Comparison of ENCODE assay signal across 10 mouse cellular contexts in the genomic region with DNA sequence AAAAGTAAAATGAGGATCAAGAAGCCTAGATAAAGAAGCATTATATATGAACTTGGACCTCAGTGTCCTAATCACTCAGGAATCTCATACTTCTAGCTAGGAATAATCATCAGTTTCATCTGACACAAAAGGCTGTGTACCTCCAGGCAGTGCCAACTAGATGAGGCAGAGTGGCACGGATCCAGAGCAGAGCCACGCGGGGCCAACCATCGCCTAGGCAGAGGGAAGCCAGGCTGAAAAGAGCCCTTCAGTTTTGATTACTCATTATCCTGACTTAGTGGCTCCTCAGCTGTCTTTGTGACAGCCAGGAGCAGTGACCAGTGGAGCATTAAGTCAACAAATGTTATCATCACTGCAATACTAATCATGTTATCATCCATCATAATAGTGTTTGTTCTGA.
DNase-seq lines count a peak whose midpoint lies in the region; ATAC-seq and TF ChIP-seq lines count a peak whose summit lies in the region.
"Had no signal": no experiment of that assay in that cellular context is flagged by ENCODE, and none has a peak within 500 bp of the region (broad histone marks: within the 10 kb centered on the region; RNA-seq: fewer than 3 reads in every experiment).

No protein-coding gene starts in this region.

- peak; percentile 43; the same call in 1 of the 2 replicates for ATAC-seq in forebrain, embryonic 16.5 days
- no peak for ATAC-seq in forebrain, embryonic 12.5 days (ENCODE audit: low FRiP score)
- peak; percentile 79 for ATAC-seq in hindbrain, postnatal 0 days
- no peak for ATAC-seq in forebrain, embryonic 13.5 days

- H3K4me2 ChIP-seq in forebrain, embryonic 16.5 days (ENCODE audit: low read length): no peak overlapping the region
- H3K4me2 ChIP-seq in forebrain, embryonic 12.5 days: no peak overlapping the region
- no peak overlapping the region for H3K4me2 ChIP-seq in hindbrain, postnatal 0 days (ENCODE audit: low read depth, low read length)
- H3K4me2 ChIP-seq in forebrain, embryonic 13.5 days: no peak overlapping the region

- no peaks in the 10 kb centered on the region for H3K9me3 ChIP-seq in forebrain, embryonic 16.5 days (ENCODE audit: control insufficient read depth, low read length)
- no peaks in the 10 kb centered on the region for H3K9me3 ChIP-seq in forebrain, embryonic 12.5 days
- no peaks in the 10 kb centered on the region for H3K9me3 ChIP-seq in hindbrain, postnatal 0 days (ENCODE audit: low read length)
- no peaks in the 10 kb centered on the region for H3K9me3 ChIP-seq in forebrain, embryonic 13.5 days (replicated peaks)

- no peak overlapping the region for H3K27ac ChIP-seq in forebrain, embryonic 16.5 days (ENCODE audit: low read length)
- no peak overlapping the region for H3K27ac ChIP-seq in forebrain, embryonic 12.5 days
- no peak overlapping the region for H3K27ac ChIP-seq in hindbrain, postnatal 0 days
- H3K27ac ChIP-seq in forebrain, embryonic 13.5 days: no peak overlapping the region

- no peak for TF ChIP-seq CTCF in hindbrain, postnatal 0 days (IDR thresholded peaks at IDR 0.05; ENCODE audit: low read depth)
- no peak for TF ChIP-seq CTCF in lung, adult 2 months (IDR thresholded peaks at IDR 0.05; ENCODE audit: insufficient read depth, low read length)

- H3K36me3 ChIP-seq in forebrain, embryonic 16.5 days (ENCODE audit: control insufficient read depth, insufficient read depth): no peaks in the 10 kb centered on the region
- H3K36me3 ChIP-seq in forebrain, embryonic 12.5 days (replicated peaks): no peaks in the 10 kb centered on the region
- H3K36me3 ChIP-seq in hindbrain, postnatal 0 days (ENCODE audit: insufficient read depth, low read length): no peaks in the 10 kb centered on the region
- H3K36me3 ChIP-seq in forebrain, embryonic 13.5 days (ENCODE audit: poor library complexity, severe bottlenecking): no peaks in the 10 kb centered on the region

- H3K9ac ChIP-seq in forebrain, embryonic 16.5 days (replicated peaks; ENCODE audit: low read depth, low read length): no peak overlapping the region
- H3K9ac ChIP-seq in forebrain, embryonic 12.5 days: no peak overlapping the region
- no peak overlapping the region for H3K9ac ChIP-seq in hindbrain, postnatal 0 days (replicated peaks; ENCODE audit: low read length)
- H3K9ac ChIP-seq in forebrain, embryonic 13.5 days: no peak overlapping the region

- WGBS in forebrain, embryonic 16.5 days: 61% methylated on average over 4 of the region's 4 CpGs
- WGBS in forebrain, embryonic 12.5 days: 92% methylated on average over 4 of the region's 4 CpGs
- WGBS in hindbrain, postnatal 0 days: 64% methylated on average over 4 of the region's 4 CpGs
- 74% methylated on average over 4 of the region's 4 CpGs for WGBS in forebrain, embryonic 13.5 days
- WGBS in lung, adult 2 months: 80% methylated on average over 4 of the region's 4 CpGs

- no peaks in the 10 kb centered on the region for H3K4me1 ChIP-seq in forebrain, embryonic 16.5 days (replicated peaks; ENCODE audit: control insufficient read depth, insufficient read depth, low read length)
- no peaks in the 10 kb centered on the region for H3K4me1 ChIP-seq in forebrain, embryonic 12.5 days
- no peaks in the 10 kb centered on the region for H3K4me1 ChIP-seq in hindbrain, postnatal 0 days (ENCODE audit: insufficient read depth, low read length)
- H3K4me1 ChIP-seq in forebrain, embryonic 13.5 days: no peaks in the 10 kb centered on the region
- H3K4me1 ChIP-seq in lung, adult 2 months (ENCODE audit: control insufficient read depth, insufficient read depth, low read length): no peaks in the 10 kb centered on the region

- no peak for TF ChIP-seq POLR2A in lung, adult 2 months (IDR thresholded peaks at IDR 0.05; ENCODE audit: borderline replicate concordance, extremely low read depth, low read depth, low read length)

- H3K4me3 ChIP-seq in forebrain, embryonic 16.5 days (replicated peaks; ENCODE audit: low read length): no peak overlapping the region
- H3K4me3 ChIP-seq in forebrain, embryonic 12.5 days (replicated peaks): no peak overlapping the region
- no peak overlapping the region for H3K4me3 ChIP-seq in hindbrain, postnatal 0 days (ENCODE audit: low read length)
- H3K4me3 ChIP-seq in forebrain, embryonic 13.5 days: no peak overlapping the region
- H3K4me3 ChIP-seq in lung, adult 2 months (replicated peaks; ENCODE audit: extremely low read depth, low read depth, low read length): no peak overlapping the region

- H3K27me3 ChIP-seq in forebrain, embryonic 16.5 days (replicated peaks; ENCODE audit: control insufficient read depth, insufficient read depth, low read length): no peaks in the 10 kb centered on the region
- H3K27me3 ChIP-seq in forebrain, embryonic 12.5 days: no peaks in the 10 kb centered on the region
- H3K27me3 ChIP-seq in hindbrain, postnatal 0 days (ENCODE audit: insufficient read depth, low read length): no peaks in the 10 kb centered on the region
- H3K27me3 ChIP-seq in forebrain, embryonic 13.5 days: no peaks in the 10 kb centered on the region

- DNase-seq in MN1 (ENCODE audit: low spot score): peak; percentile 8
- peak; percentile 88 for DNase-seq in cerebellum, adult 11-12 months
- DNase-seq in hindbrain, postnatal 0 days (ENCODE audit: low spot score): peak; percentile 65
- DNase-seq in urinary bladder, postnatal 25 days (ENCODE audit: low spot score): no peak
- DNase-seq in lung, adult 2 months: no peak
- DNase-seq: heart, postnatal 4 days; lung, postnatal 10 days had no signal

Comparison
In these comparisons a context has a peak if more than half of its experiments do, and no peak if none do; other contexts are left out.
1. ATAC-seq: peak in forebrain, embryonic 16.5 days (single experiment) and hindbrain, postnatal 0 days (single experiment); none in forebrain, embryonic 12.5 days (single experiment) and forebrain, embryonic 13.5 days (single experiment).
2. DNase-seq: peak in MN1 (single experiment), cerebellum, adult 11-12 months (single experiment) and hindbrain, postnatal 0 days (single experiment); none in urinary bladder, postnatal 25 days (single experiment) and lung, adult 2 months (single experiment).